Mouse (Mus musculus): Measurements from ENCODE around the gene Gm13023.
"Not testable (repeated sequence)": the region's sequence is repeated elsewhere in the genome, so short reads cannot be mapped to it uniquely, and the experiment has no call there.

Gm13023 gene

DNA sequence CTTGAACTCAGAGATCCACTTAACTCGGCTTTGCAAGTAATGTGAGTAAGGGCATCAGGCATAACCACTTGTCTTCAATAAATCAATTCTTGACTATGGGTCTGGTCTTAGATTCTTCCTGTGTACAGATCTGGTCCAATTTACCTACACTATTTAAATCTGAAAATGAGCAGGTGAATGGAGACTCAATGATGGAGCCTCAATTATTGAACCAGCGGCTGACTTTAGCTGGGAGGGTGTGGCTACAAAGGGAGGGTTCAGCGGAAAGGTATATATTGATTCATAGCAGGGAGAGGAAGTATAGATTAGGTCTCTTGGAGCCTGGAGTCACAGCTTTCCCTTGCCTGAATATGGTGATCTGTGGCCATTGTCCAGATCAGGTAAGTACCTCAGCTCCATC lies at the start of gene Gm13023:
Gene Gm13023, plus strand, starts transcription at position 301 of the 400 bp plus-strand sequence.
- DNase-seq (ENCODE audit: low spot score): not testable (repeated sequence)

DNA sequence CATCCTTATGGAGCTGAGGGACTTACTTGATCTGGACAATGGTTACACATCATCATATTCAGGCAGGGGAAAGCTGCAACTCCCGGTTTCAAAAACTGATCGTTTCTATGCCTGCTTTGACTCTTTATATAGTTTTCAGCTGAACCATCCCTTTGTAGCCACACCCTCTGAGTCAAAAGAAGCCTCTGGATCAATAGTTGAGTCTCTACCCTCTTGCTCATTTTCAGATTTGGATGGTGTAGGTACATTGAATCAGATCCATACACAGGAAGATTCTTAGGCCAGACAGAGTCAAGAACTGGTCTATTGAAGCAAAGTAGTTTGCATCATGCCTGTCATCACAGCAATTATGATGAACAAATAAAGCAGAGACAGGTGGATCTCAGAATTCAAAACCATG lies 26.8 kb downstream of the Gm13023 start, which contains the start of gene Gm13084:
Gene Gm13084, minus strand, starts transcription at position 101 of the 400 bp plus-strand sequence.
- no peak for DNase-seq (ENCODE audit: low spot score)
